Comparison of ENCODE assay signal across 19 mouse cellular contexts in the genomic region with DNA sequence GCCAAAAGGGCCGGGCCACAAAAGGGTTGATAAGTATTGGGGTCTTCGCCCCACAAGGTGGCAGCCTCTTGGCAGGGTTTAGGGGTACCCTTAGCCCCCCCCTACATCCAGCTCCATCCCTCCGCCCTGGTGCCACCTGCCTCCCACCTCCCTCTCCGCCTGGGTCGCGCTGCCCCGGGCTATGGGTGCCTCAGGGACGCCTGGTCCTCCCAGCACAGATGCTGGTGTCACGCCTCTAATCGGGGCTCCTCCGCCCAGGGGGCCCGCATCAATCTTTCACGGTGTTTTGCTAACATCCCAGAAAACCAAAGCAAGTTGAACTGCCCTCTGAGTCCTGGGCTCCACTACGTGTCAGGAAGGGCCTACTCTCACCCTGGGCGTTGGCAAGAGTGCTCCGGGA. TPM values are rescaled to one million over a fixed set of nuclear protein-coding genes. Genes with fewer than 3 reads are reported as not detected.
DNase-seq lines count a peak whose midpoint lies in the region; ATAC-seq lines count a peak whose summit lies in the region.
"Had no signal": no experiment of that assay in that cellular context is flagged by ENCODE, and none has a peak within 500 bp of the region (broad histone marks: within the 10 kb centered on the region; RNA-seq: fewer than 3 reads in every experiment).

No protein-coding gene starts in this region.

- no peak overlapping the region for H3K27ac ChIP-seq in heart, embryonic 12.5 days (ENCODE audit: poor library complexity, severe bottlenecking)
- H3K27ac ChIP-seq in embryonic facial prominence, embryonic 11.5 days (replicated peaks; ENCODE audit: low read depth, low read length): no peak overlapping the region
- peak overlapping the region; percentile 84 for H3K27ac ChIP-seq in hindbrain, embryonic 13.5 days
- no peak overlapping the region for H3K27ac ChIP-seq in midbrain, embryonic 16.5 days (ENCODE audit: low read length)
- H3K27ac ChIP-seq: embryonic facial prominence, embryonic 15.5 days; gastrocnemius, adult 2 months; kidney, postnatal 0 days had no signal

- no peak overlapping the region for H3K9ac ChIP-seq in heart, embryonic 12.5 days
- H3K9ac ChIP-seq in embryonic facial prominence, embryonic 11.5 days (replicated peaks; ENCODE audit: low read length): no peak overlapping the region
- peak overlapping the region; percentile 66 for H3K9ac ChIP-seq in hindbrain, embryonic 13.5 days
- no peak overlapping the region for H3K9ac ChIP-seq in midbrain, embryonic 16.5 days (ENCODE audit: low read depth, low read length)
- H3K9ac ChIP-seq: embryonic facial prominence, embryonic 15.5 days had no signal

- peaks cover 93% of the 10 kb centered on the region for H3K27me3 ChIP-seq in heart, embryonic 12.5 days (replicated peaks)
- peaks cover 59% of the 10 kb centered on the region for H3K27me3 ChIP-seq in embryonic facial prominence, embryonic 11.5 days (ENCODE audit: control insufficient read depth, insufficient read depth, low read length)
- peaks cover 85% of the 10 kb centered on the region for H3K27me3 ChIP-seq in hindbrain, embryonic 13.5 days
- peaks cover 38% of the 10 kb centered on the region for H3K27me3 ChIP-seq in midbrain, embryonic 16.5 days (ENCODE audit: control insufficient read depth, insufficient read depth, low read depth, low read length)

- H3K4me2 ChIP-seq in heart, embryonic 12.5 days: peak overlapping the region; percentile 67
- H3K4me2 ChIP-seq in embryonic facial prominence, embryonic 11.5 days (ENCODE audit: low read depth, low read length): no peak overlapping the region; the same call in 1 of the 2 replicates
- peak overlapping the region; percentile 66 for H3K4me2 ChIP-seq in hindbrain, embryonic 13.5 days
- H3K4me2 ChIP-seq in midbrain, embryonic 16.5 days (ENCODE audit: low read length): peak overlapping the region; percentile 63; the same call in 1 of the 2 replicates

- 3% methylated on average over 16 of the region's 16 CpGs for WGBS in heart, embryonic 12.5 days
- WGBS in embryonic facial prominence, embryonic 11.5 days: under 1% methylated on average over 16 of the region's 16 CpGs
- WGBS in hindbrain, embryonic 13.5 days: 4% methylated on average over 16 of the region's 16 CpGs
- 3% methylated on average over 16 of the region's 16 CpGs for WGBS in midbrain, embryonic 16.5 days

- intact Hi-C loops in heart, postnatal 14 days (cut with DNase I): no loop called here

- no peak for ATAC-seq in heart, embryonic 12.5 days (ENCODE audit: insufficient number of reproducible peaks, low FRiP score)
- ATAC-seq in embryonic facial prominence, embryonic 11.5 days (replicated peaks; ENCODE audit: insufficient number of reproducible peaks, low FRiP score, low TSS enrichment, low read depth): no peak
- ATAC-seq in hindbrain, embryonic 13.5 days (ENCODE audit: low FRiP score): 0 out of 2 replicates have a peak, but pooled peaks have one; percentile 19
- peak; percentile 30; the same call in 1 of the 2 replicates for ATAC-seq in midbrain, embryonic 16.5 days
- ATAC-seq in monocyte, adult 5-6 weeks (replicated peaks; ENCODE audit: insufficient number of reproducible peaks, low FRiP score, low TSS enrichment, poor library complexity, severe bottlenecking): no peak

- H3K4me1 ChIP-seq in heart, embryonic 12.5 days (replicated peaks): peaks cover 17% of the 10 kb centered on the region
- peaks cover 6% of the 10 kb centered on the region; the same call in 1 of the 2 replicates for H3K4me1 ChIP-seq in embryonic facial prominence, embryonic 11.5 days (ENCODE audit: control insufficient read depth, insufficient read depth, low read length)
- H3K4me1 ChIP-seq in hindbrain, embryonic 13.5 days (replicated peaks): peaks cover 41% of the 10 kb centered on the region
- H3K4me1 ChIP-seq in midbrain, embryonic 16.5 days (ENCODE audit: control insufficient read depth, insufficient read depth, low read length): peaks cover 26% of the 10 kb centered on the region

- no peak for DNase-seq in heart, postnatal 14 days
- DNase-seq in embryonic facial prominence, embryonic 11.5 days (ENCODE audit: low spot score): no peak
- no peak for DNase-seq in frontal cortex, postnatal 10 days (ENCODE audit: low spot score in 2 of 2)
- no peak for DNase-seq in layer of hippocampus, adult 11-12 months (ENCODE audit: low spot score)
- DNase-seq: cerebellum, adult 11-12 months; gastrocnemius, adult 2 months; heart, postnatal 4 days; lung, adult 18-20 months had no signal

- H3K4me3 ChIP-seq in heart, embryonic 12.5 days: peak overlapping the region; percentile 39
- H3K4me3 ChIP-seq in embryonic facial prominence, embryonic 11.5 days (ENCODE audit: low read depth, low read length): 0 out of 2 replicates have a peak overlapping the region, but pooled peaks have one; percentile 11
- H3K4me3 ChIP-seq in hindbrain, embryonic 13.5 days: peak overlapping the region; percentile 43
- H3K4me3 ChIP-seq in midbrain, embryonic 16.5 days (ENCODE audit: low read depth, low read length): peak overlapping the region; percentile 37; the same call in 1 of the 2 replicates
- H3K4me3 ChIP-seq: megakaryocyte, embryonic 14.5 days had no signal

- no peaks in the 10 kb centered on the region for H3K36me3 ChIP-seq in heart, embryonic 12.5 days
- no peaks in the 10 kb centered on the region for H3K36me3 ChIP-seq in embryonic facial prominence, embryonic 11.5 days (replicated peaks; ENCODE audit: control insufficient read depth, insufficient read depth, low read depth, low read length)
- no peaks in the 10 kb centered on the region for H3K36me3 ChIP-seq in hindbrain, embryonic 13.5 days
- no peaks in the 10 kb centered on the region for H3K36me3 ChIP-seq in midbrain, embryonic 16.5 days (ENCODE audit: control insufficient read depth, insufficient read depth, low read length)
- H3K36me3 ChIP-seq: embryonic facial prominence, embryonic 15.5 days had no signal

- H3K9me3 ChIP-seq in heart, embryonic 12.5 days (replicated peaks): no peaks in the 10 kb centered on the region
- no peaks in the 10 kb centered on the region for H3K9me3 ChIP-seq in embryonic facial prominence, embryonic 11.5 days (replicated peaks; ENCODE audit: control insufficient read depth, low read length)
- no peaks in the 10 kb centered on the region for H3K9me3 ChIP-seq in hindbrain, embryonic 13.5 days
- no peaks in the 10 kb centered on the region for H3K9me3 ChIP-seq in midbrain, embryonic 16.5 days (replicated peaks; ENCODE audit: control insufficient read depth, low read length, poor library complexity, severe bottlenecking)
- H3K9me3 ChIP-seq: embryonic facial prominence, embryonic 15.5 days had no signal

RNA-seq across cellular contexts. Expression of a gene that starts 0.9 kb away (rescaled TPM):
- 0.14 TPM in 1 of 2 replicates, not detected in the other for polyA plus RNA-seq in heart, embryonic 12.5 days (2016; fragmentation: Nextera tagmentation; extraction: Ambion mirVana)
- total RNA-seq in heart, postnatal 14 days (2021): not detected
- polyA plus RNA-seq in embryonic facial prominence, embryonic 11.5 days (2014; fragmentation: Nextera tagmentation; extraction: Ambion mirVana): 7.6 and 9.6 TPM in 2 replicates
- polyA plus RNA-seq in hindbrain, embryonic 13.5 days (2015; fragmentation: Nextera tagmentation; extraction: Ambion mirVana): 39.1 and 42.4 TPM in 2 replicates
- 1.4 and 2.0 TPM in 2 replicates for polyA plus RNA-seq in midbrain, embryonic 16.5 days (2015; fragmentation: Nextera tagmentation; extraction: Ambion mirVana)
- not detected in 3 replicates for total RNA-seq in monocyte, adult 5-6 weeks (2017)
- total RNA-seq: gastrocnemius, adult 2 months; heart, postnatal 4 days; left cerebral cortex, postnatal 14 days had no signal
- polyA plus RNA-seq: C2C12; small intestine, adult 2 months; thymus, postnatal 0 days had no signal

Comparison
In these comparisons a context has a peak if more than half of its experiments do, and no peak if none do; other contexts are left out.
1. ATAC-seq: peak in hindbrain, embryonic 13.5 days (single experiment) and midbrain, embryonic 16.5 days (single experiment); none in heart, embryonic 12.5 days (single experiment), embryonic facial prominence, embryonic 11.5 days (single experiment) and monocyte, adult 5-6 weeks (single experiment).
2. Peak in every context shown above with its lines, with median percentiles within 50 percentile points of each other: H3K4me3 ChIP-seq.